Mouse (Mus musculus): Measurements from ENCODE around the gene Il16.

- TF ChIP-seq CTCF (IDR thresholded peaks at IDR 0.05; ENCODE audit: low read depth) (no peak), EP300 (IDR thresholded peaks at IDR 0.05; ENCODE audit: low read depth) (no peak)
Observed at GRCm38 (mm10) chr7:83762336-83762735, 16.8 kb upstream of the Il16 start.
